Mouse (Mus musculus) Muller cell, postnatal 12 days (primary cell): ENCODE measurements at regions not wholly inside any gene's neighbourhood (a gene's known extent, or its start where the extent isn't known, plus 50 kb on each side); places are given as distances from the start of the nearest gene placed in this dataset.

Source experiments
- DNase-seq: peaks from one replicate; pipeline ENCODE4 v3.0.0-alpha.2; 2015; ENCODE audit errors: inconsistent ontology term

DNA sequence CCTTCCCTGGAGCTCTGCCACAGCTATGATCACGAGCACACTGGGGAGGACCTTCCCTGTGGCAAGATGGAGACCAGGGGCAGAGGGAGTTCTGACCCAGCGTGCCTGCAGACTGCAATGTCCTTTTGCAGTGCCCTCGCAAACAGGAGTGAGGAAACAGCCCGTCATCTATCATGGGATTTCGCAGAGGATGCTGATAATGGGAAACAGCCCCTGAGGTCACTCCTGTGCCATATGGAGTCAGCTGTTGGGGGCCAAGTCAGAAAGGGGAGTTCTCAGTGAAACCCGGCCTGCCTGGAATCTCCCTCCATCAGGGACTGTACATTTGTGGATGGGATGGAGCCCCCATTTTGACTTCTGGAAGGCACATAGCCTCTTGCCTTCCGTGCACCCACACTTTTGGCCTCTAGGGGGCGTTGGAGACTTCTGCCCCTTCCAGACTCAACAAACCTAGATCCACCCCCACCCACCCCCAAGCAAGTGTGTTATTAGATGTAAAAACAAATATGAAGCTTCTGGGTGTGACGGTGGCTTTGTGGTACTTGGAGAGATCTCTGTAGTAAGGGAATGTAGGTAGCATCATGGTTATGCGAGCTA is 98.1 kb downstream of the Kdr start:
- DNase-seq = no peak

DNA sequence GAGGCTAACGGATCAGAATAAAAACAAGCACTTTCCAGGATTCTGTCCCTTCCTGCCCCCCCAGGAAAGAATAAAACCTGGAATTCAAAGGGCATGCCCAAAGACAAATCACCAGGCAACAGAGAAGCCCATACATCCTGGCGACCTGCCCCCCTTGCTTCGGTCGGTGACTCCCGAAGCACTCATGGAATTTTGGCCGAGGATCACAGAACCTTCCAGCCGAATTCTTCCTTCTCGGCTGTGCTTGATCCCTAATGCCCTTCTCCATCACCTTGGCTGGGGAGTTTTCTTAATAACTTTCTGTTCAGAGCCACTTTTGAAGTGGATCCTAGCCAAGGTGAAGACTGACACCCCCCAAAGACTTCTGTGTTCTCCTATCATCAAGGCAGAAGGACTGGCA is 99.9 kb downstream of the Kdr start:
- peak; percentile 48 for DNase-seq

DNA sequence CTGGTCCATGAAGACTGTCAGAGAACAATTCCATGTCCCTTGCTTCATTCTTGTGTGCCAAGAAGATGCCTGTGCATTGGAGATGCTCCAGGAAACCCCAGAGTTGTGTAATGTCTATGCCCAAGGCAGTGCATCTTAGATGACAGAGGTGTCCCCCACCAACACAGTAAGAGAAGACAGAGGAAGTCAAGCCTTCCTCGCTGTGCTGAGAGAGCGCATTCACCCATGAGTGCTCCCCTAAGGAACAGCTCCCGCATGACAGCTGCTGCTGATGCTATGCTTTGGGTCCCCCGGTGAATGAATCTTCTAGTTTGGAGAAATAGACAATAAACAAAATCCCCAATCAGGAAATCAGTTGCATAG is 100.7 kb downstream of the Kdr start:
- no peak for DNase-seq

DNA sequence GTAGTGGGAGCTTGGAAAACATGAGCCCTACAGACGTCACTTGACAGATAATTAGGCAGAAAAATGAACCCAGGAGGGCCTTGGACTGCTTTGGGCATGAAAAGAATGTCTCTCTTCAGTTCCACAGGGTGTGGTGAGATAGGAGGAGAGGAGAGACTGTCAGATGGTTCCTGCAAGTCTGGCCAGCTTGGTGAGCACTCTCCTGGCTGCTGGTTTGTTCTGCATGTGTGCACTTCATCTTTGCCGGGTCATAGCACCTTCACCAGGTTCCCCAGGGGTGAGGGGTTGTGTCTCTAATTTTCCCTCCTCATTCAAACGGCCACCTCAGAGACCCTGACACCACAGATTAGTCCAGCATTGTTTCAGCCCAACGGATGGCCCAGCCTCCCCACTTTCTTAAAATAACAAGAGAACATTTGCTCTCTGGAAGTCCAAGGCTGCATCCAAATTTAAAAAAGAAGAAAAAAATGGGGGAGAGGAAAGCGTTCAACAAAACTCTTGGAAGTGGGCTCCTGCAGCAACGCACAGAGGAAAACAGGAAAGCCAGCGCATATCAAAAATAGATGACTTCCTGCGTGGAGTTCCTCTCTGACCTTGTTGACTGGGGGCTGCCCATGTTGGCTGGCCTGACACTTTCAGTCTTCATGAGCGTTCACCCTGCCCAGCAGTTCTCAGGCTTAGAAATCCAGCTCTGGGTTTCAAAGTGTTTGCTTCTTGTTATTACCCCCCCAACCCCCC is 101.2 kb downstream of the Kdr start:
- no peak for DNase-seq

DNA sequence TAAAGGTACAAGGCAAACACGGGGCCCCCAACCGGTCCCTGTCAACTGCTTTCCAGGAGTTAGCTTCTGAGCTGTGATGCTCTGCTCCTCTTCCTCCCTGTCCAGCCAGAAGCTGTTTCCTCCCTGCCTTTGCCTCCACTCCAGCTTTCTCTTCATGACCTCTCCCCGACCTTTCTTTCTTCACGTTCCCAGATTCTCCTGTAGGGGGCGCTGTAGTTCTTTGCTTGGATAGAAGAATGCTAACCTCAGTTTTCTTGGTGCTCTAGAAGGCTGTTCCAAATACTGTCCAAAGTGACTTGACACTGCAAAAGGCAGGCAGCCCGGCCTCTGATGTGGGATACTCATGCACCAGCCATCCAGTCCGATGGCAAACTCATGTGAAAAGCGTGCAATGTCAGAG is 107.1 kb downstream of the Kdr start:
- DNase-seq = peak; percentile 82

DNA sequence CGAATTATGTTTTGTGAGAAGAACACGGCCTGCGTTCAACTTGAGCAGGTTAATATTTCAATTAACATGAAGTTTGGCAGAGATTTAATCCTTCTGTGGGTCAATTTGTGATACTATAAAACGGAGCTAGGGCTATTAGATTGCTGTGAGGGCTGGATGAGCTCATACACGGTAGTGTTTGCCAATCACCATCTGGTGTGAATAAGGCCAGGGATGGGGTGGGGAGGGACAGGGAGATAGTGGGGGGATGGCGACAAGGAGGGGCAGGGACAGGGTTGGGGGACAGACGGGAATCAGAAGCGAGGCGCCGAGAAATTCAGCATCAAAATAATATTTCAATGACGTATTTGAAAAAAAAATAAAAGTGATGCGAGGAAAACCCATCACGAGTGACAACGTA is 107.6 kb downstream of the Kdr start:
- DNase-seq = no peak

DNA sequence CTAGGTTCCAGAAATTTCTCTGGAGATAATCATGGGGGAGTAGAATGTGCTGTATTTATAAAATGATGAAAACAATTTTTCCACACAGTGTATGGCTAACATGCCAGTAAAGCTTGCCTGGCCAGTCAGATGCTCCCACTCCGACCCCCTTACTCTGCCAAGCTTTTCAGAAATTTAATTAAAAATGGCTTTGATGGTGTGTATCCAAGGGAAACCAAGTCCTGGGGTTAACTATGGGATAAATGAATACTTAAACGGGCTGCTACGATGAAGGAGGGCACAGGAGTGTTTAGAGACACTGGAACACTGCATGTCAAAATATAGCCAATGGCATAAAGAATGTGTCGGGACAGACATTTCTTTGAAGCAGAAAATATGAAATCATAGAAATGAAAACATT is 108.7 kb downstream of the Kdr start:
- no peak for DNase-seq

DNA sequence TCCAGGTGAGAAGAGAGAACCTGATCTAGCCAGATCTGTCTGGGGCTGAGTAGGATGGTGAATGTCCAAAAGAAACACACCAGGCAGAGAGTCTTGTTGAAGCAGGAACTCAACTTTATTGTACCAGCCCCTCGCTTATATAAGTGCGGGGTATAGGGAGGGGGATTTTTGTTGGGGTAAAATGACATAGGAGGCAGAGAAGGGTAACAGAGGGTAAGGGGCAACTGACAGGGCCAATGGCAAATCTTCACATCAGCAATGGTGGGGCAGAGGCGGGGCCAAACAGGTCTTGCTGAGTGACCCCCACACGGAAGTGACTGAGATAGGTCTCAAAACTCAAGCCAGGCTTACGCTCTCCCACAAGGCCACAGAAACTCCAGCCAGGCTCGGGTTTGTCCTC is 113.2 kb downstream of the Kdr start:
- no peak for DNase-seq

DNA sequence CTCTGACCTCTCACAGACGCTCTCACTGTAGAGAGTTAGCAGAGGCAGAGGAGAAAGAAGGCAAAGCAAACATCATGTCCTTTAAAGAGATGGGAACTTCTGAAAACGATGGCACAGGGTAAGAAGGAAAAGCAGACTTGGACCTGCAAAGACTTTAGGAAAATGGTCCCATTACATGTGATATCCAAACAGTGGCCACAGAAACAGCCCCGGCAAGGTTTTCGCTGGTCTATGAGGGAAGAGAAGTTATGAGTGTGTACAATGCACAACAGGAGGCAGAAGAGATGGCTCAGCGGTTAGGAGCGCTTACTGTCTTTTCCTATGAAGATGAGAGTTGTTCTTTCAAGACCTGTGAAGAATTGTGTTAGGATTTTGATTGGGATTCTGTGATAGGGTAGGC is 114.9 kb downstream of the Kdr start:
- no peak for DNase-seq

DNA sequence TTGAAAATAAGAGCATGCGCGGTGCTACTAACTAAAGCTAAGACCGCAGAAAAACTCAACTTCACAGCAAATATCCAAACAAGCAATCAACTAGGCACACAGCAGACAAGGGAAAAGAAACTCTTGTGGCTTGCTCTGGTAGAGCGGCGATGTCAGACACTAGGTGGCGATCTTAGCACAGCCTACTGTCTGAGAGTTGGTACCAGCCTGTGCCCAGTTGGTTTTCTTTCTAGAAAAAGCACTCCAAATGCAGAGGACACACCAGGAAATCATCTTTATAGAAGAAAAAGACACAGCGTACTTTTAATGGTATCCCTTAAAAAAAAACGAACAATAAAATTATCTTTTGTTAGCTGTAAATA is 115.6 kb downstream of the Kdr start:
- DNase-seq = no peak

DNA sequence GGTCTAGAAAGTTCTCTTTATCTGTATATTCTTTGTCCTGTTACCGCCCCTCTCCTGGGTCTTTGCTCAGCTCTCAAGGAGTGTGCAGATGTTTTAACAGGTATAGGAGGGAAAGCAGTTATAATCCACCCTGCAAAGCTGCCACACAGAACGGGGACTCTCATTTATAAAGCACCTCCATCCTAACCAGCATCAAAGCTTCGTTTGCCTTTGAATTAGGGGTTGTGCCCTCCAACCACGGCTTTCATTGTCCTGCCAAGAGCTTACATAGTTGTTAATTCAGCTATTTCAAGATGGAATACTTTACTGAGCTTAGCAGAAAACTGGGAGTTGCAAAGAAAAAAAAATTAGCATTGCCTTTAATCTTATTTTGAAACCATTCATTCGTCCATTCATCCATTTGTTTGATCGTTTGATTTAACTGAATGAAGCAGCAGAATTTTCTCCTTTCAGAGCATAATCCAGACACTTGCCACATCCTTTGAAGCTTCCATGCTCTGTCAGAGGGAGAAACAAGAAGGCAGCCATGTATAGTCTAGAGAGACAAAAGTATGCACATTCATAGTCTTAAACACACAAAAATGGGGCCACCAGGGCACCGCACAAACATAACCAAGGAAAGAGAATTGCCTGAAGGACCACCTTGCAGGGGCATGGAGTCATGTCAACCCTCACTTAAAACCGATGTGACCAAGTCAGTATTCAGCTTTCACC is 116.2 kb downstream of the Kdr start:
- peak; percentile 26 for DNase-seq

DNA sequence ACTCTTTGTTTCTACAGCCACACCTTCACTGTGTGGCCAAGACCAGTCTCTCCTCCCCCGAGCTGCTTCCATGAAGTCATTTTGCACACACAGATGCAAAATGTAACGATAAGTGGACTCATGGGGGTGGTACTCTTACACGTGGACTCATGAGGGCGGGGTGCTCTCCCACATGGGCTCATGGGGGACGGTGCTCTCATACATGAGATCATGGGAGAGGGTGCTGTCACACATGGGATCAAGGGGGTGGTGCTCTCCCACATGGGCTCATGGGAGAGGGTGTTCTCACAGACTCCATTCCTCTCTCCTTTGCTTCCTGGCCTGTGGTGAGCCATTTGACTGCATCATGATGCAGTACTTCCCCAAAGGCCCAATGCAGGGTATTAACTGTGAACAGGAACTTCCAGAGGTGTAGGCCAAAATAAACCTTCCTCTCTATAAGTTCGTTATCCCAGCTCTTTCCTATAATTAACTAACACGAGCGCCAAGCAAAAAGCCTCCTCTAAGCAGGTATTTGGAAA is 118.9 kb downstream of the Kdr start:
- no peak for DNase-seq

DNA sequence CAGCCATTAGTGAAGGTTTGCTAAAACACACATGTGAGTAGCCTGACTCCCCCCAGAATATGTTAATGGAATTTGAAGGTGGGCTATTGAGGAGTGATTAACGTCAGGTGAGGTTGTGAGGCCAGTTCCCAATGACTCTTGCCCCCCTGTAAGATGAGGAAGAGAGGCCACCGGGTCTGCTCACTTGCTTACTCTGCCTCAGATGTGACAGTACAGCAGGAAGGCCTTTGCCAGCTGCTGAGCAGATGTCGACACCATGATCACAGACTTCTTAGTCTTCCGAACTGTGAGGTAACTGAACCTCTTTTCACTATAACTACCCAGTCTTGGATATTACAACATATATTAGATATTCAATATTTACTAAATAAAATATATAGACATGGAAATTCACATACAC is 127.4 kb downstream of the Kdr start:
- DNase-seq = no peak

DNA sequence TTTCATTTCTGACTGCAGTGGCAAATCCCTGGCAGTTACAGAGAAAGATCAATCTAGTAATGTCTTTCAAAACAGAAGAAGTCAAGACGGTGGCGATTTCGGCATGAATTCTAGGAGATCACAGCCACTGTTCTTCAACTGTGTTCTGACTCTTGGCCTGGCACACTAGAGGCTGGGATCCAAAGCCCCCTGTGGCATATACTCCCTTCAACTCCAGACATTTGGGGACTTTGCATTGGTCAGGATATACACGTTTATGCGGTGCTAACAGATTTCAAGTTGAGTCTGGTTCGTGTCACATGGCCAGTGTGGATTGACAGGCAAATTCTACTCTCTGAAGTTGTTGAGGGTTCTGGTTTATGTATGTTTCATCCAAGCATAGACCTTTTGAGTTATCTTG is 130.3 kb downstream of the Kdr start:
- DNase-seq = no peak

DNA sequence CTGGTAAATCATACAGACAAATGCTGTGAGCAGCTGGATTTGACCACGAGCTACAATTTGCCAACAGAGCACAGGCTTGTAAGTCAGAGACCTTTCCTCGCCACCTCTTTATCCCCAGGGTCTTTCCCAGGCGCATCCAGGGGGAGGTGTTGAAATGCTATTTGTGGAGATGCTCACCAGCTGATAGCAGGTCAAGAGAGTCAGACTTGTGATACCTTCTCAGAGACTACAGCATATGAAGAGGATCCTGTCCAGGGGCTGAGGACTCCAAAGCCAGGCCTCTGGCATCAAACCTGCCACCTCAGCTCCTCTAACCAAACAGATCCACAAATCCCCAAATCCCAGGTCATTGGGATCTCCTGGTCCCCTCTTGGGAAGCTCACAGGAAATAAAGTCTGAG is 130.9 kb downstream of the Kdr start:
- DNase-seq = no peak

DNA sequence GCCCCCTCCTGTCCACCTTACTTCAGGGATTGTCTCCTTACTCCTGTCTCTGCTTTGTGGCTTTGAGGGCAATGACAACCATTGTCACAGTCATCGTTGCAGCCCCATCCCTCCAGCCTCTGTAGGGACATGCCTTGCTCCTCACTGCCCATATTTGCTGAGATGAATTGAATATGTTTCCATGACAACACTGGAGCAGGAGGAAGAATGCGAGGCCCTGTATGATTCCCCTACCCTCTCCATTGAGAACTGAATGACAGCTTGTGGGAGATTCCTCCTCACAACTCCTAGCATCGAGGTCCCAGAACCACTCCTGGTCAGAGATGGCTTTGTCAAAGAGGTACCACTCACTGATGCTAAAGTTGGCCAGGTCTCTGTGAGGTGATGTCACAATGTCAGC is 132.2 kb downstream of the Kdr start:
- DNase-seq = no peak

DNA sequence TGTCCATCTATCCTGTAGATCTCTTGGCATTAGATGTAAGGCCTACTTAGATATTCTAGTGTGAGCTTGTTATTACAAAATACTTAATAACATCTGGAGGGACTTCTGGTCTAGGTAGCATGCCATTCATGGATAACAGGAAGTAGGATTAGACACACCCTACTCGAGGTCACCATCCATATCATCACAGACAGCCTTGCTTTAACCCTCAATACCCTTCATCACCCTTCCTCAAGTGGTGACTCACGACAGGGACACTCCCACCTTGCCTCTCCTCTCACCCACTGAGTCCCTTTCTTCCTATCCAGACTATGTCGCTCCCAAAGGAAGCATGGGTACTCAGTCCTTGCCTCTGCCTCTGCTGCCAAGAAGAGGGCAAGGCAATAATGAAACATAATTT is 134.5 kb downstream of the Kdr start:
- no peak for DNase-seq

DNA sequence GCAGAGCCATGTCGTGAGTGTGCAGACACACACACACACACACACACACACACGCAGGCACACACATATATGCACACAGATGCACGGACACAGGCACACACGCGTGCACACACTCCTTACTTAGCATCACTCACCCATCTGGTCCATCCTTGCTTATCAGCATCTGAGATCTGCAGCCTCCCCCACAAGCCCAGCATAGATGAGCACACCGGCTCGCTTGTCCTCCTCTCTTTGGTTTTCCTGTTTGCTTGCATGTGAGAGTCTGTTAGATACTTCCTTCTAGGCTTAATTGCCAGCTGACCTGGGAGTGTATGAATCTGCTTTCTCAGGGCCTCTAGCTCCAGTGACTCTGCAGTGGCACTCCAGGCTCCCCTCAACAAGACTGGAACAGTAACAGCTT is 137.8 kb downstream of the Kdr start:
- DNase-seq = no peak

DNA sequence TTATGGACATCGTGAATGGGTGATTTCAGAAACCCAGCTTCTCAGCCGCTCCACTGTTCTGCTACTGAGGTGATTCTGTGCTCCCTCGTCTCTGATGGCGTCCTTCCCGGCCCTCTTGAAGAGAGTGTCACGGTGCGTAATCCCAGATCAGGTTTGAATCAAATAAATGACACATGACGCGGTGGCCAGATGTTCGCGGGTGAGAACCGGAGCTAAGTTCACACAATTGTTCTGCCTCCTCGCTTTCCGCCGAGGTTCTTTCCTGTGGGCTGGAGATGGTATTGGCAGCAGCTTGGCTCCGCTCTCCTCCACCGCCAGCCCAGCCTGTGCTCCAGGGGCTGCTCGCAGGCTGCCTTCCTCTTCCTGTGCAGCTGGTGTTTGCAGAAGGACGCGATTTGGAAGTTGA is 142.7 kb downstream of the Kdr start:
- no peak for DNase-seq

DNA sequence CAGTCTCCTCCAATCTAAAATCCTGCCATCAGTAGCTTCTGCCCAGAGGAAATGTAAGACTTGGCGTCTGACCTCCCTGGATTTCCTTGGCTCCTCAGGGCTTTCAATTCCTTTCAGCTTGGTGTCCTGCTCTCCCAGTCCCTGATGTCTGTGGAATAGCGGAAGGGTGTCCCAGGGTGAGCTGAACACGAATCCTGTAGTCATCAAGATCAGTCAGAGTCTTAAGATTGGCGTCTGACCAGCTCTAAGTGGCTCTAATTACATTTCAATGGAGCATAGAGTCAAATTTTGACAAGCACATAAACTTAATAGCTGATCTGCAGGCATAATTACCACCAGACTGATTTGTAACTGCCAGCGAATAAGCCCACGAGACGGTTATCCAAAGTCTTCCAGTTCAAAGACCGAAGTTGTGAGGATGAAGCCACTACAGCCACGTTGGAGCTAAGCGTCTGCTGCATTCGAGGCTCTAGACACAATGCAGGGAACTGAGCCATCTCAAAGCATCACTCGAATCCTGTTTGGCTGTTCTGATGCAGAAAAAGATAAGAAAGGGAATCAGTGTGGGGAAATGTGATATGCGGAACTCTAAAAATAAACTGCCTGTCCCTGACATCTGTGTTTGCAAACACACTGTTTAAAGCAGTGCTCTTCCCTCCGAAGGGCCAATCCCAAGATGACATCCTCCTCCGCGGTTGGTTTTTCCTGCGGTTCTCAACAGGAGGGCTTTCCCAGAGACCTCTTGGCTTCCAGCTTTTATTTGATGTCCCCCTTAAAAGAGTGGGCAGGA is 143.3 kb downstream of the Kdr start:
- DNase-seq = no peak

DNA sequence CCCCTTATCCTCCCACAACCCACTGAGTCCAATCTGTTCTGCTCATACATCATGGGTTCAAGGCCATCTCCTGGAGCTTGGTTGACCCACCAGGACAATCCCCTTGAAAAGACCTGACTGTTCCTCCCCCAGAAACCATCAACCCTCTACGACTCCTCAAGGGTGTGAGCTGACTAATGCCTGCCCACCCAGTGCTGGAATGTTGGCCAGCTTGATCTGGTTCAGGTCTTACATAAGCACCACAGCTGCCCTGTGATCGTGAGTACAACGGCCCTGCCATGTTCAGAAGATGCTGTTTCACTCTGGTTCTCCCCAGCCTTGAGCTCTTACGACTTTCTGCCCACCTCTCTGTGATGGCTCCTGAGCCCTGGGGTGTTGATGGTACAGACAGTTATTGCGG is 145.9 kb downstream of the Kdr start:
- DNase-seq = no peak

DNA sequence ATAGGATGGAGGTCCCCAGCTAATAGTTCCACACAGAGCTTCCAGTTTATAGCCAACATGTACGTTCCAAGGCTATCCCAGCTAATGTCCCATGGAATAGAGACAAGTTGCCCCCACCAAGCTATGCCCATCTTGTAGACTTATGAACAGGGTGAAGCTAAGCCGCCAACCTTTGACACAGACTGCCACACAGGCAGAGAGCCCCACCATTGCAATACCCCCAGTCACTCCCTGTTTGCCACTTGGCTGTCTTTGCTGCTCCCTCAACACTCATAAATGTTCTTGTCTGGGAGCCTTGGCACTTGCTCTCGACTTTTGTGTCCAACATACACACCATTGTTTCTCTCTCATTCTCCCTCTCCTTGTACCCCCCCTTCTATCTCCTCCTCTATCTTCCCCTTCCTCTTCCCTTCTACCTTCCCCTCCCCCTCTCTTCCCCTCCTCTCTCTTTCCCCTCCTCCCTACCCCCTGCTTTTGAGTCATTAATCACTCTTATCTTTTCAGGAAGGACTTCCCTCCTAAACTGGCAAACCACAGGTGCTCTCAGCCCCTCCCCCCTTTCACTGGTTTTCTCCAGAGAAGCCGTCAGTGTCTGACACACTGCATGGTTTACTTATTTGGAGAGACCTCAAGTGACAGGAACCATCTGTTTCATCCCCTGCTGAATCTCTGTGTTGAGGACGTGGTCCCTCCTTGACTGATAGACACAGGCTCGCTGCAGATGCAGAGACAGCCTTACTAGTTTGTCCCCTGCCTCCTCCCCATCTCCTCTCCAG is 148.2 kb downstream of the Kdr start:
- DNase-seq = no peak
